Mouse (Mus musculus): ENCODE data around the gene Stk39. TPM values are rescaled to one million over a fixed set of nuclear protein-coding genes. Genes with fewer than 3 reads are reported as not detected.

The Stk39 gene
- total RNA-seq, 1 experiment = 5.0 TPM

DNA sequence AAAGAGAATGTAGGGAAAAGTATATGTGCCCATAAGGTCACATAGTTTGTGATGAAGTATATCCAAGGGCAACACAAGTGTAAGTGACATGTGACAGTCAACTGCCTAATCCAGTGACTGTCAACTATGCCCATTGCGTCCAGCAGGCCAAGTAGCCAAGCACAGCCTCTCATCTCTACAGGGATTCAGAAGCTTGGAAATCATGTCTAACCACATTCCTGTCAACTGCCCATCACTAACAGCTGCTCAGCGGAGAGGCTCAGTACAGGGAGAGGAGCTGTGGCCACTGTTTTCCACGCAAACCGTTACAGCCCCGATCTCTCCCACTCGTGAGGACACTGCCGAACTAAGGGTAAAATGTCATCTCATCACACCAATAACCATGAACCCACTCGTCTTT is 93.7 kb downstream of the Stk39 start:
- Histone ChIP-seq H3K9ac (ENCODE audit: insufficient read depth, low read depth, low read length, poor library complexity, severe bottlenecking) (no peak overlapping the region), H3K4me3 (ENCODE audit: insufficient read depth in 1 of 2, low read depth in 1 of 2, low read length in 2 of 2, poor library complexity in 1 of 2, severe bottlenecking in 1 of 2) (no peak overlapping the region), H3K27ac (ENCODE audit: insufficient read depth, low read depth, low read length, poor library complexity, severe bottlenecking) (no peak overlapping the region), H3K4me1 (ENCODE audit: control insufficient read depth in 2 of 2, insufficient read depth in 2 of 2, low read length in 2 of 2, poor library complexity in 1 of 2) (peaks cover 2 to 12% of the 10 kb centered on the region in 2 experiments; a peak in 1 of 4 replicates), H3K36me3 (ENCODE audit: control insufficient read depth, insufficient read depth, low read length, poor library complexity, severe bottlenecking) (no peaks in the 10 kb centered on the region), H3K9me3 (ENCODE audit: control insufficient read depth, insufficient read depth, low read depth, low read length) (no peaks in the 10 kb centered on the region)
- DNase-seq (ENCODE audit: low read depth, low spot score) = no peak
- in situ Hi-C loops (cut with MboI; ENCODE audit: low sequenced_read_pairs in 2 of 2, unreplicated experiment in 2 of 2) = no loop called here
- TF ChIP-seq ZNF384 (IDR thresholded peaks at IDR 0.05; ENCODE audit: low read depth, low read length) = no peak

DNA sequence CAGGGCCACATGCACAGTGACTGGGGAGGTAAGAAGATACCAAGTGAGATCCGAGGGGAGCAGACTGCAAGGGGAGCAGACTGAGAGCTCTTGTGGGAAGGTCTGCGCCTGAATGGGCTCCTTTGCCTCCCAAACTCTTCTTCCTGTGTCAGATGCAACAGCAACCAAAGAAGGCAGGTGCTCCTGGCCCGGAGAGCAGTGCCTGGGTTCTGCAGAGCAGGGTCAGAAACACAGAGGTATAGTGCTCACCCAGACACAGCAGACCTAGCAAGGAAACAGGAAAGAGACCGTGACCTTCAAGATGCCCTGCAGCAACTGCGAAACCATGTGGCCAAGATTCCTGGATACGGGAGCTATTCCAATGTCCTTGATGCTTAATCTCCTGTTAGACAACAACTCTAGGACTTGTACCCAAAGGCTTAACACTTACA is 94.8 kb downstream of the Stk39 start:
- H3K27ac ChIP-seq (ENCODE audit: insufficient read depth, low read depth, low read length, poor library complexity, severe bottlenecking) = no peak overlapping the region
- DNase-seq (ENCODE audit: low read depth, low spot score) = no peak
- in situ Hi-C loops (cut with MboI; ENCODE audit: low sequenced_read_pairs in 2 of 2, unreplicated experiment in 2 of 2) = no loop called here

DNA sequence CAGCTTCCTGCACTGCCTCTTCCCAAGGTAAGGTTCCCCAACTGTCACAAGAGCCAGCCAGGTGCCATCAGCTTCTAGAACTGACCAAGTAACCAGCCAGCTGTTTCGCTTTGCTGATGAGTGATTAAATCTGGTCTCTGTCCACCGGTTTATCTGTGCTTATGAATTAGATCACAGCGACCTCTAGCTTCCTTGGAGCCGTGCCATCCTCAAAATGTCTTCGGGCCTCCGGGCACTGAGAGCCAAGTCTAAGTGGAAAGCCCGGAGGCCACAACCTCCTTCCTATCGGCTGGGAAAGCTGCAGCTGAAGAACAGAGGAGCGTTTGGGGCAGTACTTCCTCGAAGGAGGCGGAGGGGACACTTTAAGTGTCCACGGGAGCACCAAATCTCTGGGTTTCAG is 95.4 kb downstream of the Stk39 start:
- no peak for DNase-seq (ENCODE audit: low read depth, low spot score)
- Histone ChIP-seq H3K27ac (ENCODE audit: insufficient read depth, low read depth, low read length, poor library complexity, severe bottlenecking) (no peak overlapping the region), H3K9ac (ENCODE audit: insufficient read depth, low read depth, low read length, poor library complexity, severe bottlenecking) (no peak overlapping the region), H3K36me3 (ENCODE audit: control insufficient read depth, insufficient read depth, low read length, poor library complexity, severe bottlenecking) (no peaks in the 10 kb centered on the region), H3K9me3 (ENCODE audit: control insufficient read depth, insufficient read depth, low read depth, low read length) (no peaks in the 10 kb centered on the region), H3K4me3 (ENCODE audit: insufficient read depth in 1 of 2, low read depth in 1 of 2, low read length in 2 of 2, poor library complexity in 1 of 2, severe bottlenecking in 1 of 2) (no peak overlapping the region), H3K4me1 (ENCODE audit: control insufficient read depth in 2 of 2, insufficient read depth in 2 of 2, low read length in 2 of 2, poor library complexity in 1 of 2) (peaks cover 2 to 8% of the 10 kb centered on the region in 2 experiments; a peak in 1 of 4 replicates)
- TF ChIP-seq MAFK (IDR thresholded peaks at IDR 0.05; ENCODE audit: insufficient read depth, low read depth, low read length) = no peak
- TF ChIP-seq HCFC1 (IDR thresholded peaks at IDR 0.05; ENCODE audit: borderline replicate concordance, insufficient read depth, low read length) = no peak
- no peak for TF ChIP-seq ZC3H11A (IDR thresholded peaks at IDR 0.05; ENCODE audit: borderline replicate concordance, low read depth, low read length)
- no peak for TF ChIP-seq CHD2 (IDR thresholded peaks at IDR 0.05; ENCODE audit: low read depth, low read length)
- no peak for TF ChIP-seq ZNF384 (IDR thresholded peaks at IDR 0.05; ENCODE audit: low read depth, low read length)
- in situ Hi-C loops (cut with MboI; ENCODE audit: low sequenced_read_pairs in 2 of 2, unreplicated experiment in 2 of 2) = no loop called here

More for the DNA sequence above, 94.8 kb downstream of the Stk39 start:
- H3K9me3 ChIP-seq (ENCODE audit: control insufficient read depth, insufficient read depth, low read depth, low read length) = no peaks in the 10 kb centered on the region
- H3K4me3 ChIP-seq (ENCODE audit: insufficient read depth in 1 of 2, low read depth in 1 of 2, low read length in 2 of 2, poor library complexity in 1 of 2, severe bottlenecking in 1 of 2) = no peak overlapping the region
- no peaks in the 10 kb centered on the region for H3K36me3 ChIP-seq (ENCODE audit: control insufficient read depth, insufficient read depth, low read length, poor library complexity, severe bottlenecking)
- peaks cover 2 to 10% of the 10 kb centered on the region in 2 experiments; a peak in 1 of 4 replicates for H3K4me1 ChIP-seq (ENCODE audit: control insufficient read depth in 2 of 2, insufficient read depth in 2 of 2, low read length in 2 of 2, poor library complexity in 1 of 2)
- no peak overlapping the region for H3K9ac ChIP-seq (ENCODE audit: insufficient read depth, low read depth, low read length, poor library complexity, severe bottlenecking)
- TF ChIP-seq CHD2 (IDR thresholded peaks at IDR 0.05; ENCODE audit: low read depth, low read length) (no peak), MAFK (IDR thresholded peaks at IDR 0.05; ENCODE audit: insufficient read depth, low read depth, low read length) (no peak), ZNF384 (IDR thresholded peaks at IDR 0.05; ENCODE audit: low read depth, low read length) (no peak), ZC3H11A (IDR thresholded peaks at IDR 0.05; ENCODE audit: borderline replicate concordance, low read depth, low read length) (no peak), HCFC1 (IDR thresholded peaks at IDR 0.05; ENCODE audit: borderline replicate concordance, insufficient read depth, low read length) (no peak)

DNA sequence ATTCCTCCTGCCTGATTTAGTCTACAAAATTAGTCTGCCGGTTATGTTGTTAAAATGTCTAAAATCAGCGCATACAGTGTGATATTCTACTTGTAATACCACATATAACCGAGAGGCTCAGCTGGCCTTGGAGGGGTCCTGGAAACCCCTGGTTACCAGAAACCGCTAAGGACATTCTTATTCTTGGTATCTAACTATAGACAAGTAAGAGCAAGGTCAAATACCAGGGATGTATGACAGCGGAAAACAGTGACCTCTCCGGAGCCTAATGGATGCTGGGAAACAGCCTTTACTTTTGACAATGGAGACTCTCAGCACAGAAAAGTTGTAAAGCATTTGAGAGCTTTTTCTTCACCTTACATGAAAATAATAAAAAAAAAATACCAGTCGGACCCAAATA is 97.9 kb downstream of the Stk39 start:
- DNase-seq (ENCODE audit: low read depth, low spot score) = no peak
- Histone ChIP-seq H3K9me3 (ENCODE audit: control insufficient read depth, insufficient read depth, low read depth, low read length) (no peaks in the 10 kb centered on the region), H3K36me3 (ENCODE audit: control insufficient read depth, insufficient read depth, low read length, poor library complexity, severe bottlenecking) (no peaks in the 10 kb centered on the region), H3K9ac (ENCODE audit: insufficient read depth, low read depth, low read length, poor library complexity, severe bottlenecking) (no peak overlapping the region), H3K4me1 (ENCODE audit: control insufficient read depth in 2 of 2, insufficient read depth in 2 of 2, low read length in 2 of 2, poor library complexity in 1 of 2) (peaks cover 2 to 8% of the 10 kb centered on the region in 2 experiments; a peak in 1 of 4 replicates), H3K4me3 (ENCODE audit: insufficient read depth in 1 of 2, low read depth in 1 of 2, low read length in 2 of 2, poor library complexity in 1 of 2, severe bottlenecking in 1 of 2) (no peak overlapping the region), H3K27ac (ENCODE audit: insufficient read depth, low read depth, low read length, poor library complexity, severe bottlenecking) (no peak overlapping the region)
- TF ChIP-seq MAFK (IDR thresholded peaks at IDR 0.05; ENCODE audit: insufficient read depth, low read depth, low read length) (no peak), CHD2 (IDR thresholded peaks at IDR 0.05; ENCODE audit: low read depth, low read length) (no peak), ZC3H11A (IDR thresholded peaks at IDR 0.05; ENCODE audit: borderline replicate concordance, low read depth, low read length) (no peak), HCFC1 (IDR thresholded peaks at IDR 0.05; ENCODE audit: borderline replicate concordance, insufficient read depth, low read length) (no peak), ZNF384 (IDR thresholded peaks at IDR 0.05; ENCODE audit: low read depth, low read length) (no peak)
- in situ Hi-C loops (cut with MboI; ENCODE audit: low sequenced_read_pairs in 2 of 2, unreplicated experiment in 2 of 2) = no loop called here

DNA sequence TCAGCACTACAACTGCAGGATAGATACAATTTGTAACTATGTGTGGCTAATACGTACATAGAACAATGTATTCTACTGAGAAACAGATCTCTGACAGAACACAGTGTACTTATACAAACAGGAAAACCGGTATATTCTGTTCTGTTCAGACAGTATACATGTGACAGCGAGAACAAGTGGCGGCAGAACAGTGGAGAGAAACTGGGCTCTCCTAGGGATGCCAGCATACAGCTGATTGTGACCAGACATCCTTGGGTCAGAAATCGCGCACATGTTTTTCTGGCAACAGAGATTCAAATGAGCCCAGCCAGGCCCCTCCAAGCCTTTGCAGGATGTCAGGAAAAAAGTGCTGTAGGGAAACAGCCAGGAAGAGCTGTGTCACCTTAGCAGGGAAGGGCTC is 100.2 kb downstream of the Stk39 start:
- TF ChIP-seq HCFC1 (IDR thresholded peaks at IDR 0.05; ENCODE audit: borderline replicate concordance, insufficient read depth, low read length) = no peak
- no peak for TF ChIP-seq MAFK (IDR thresholded peaks at IDR 0.05; ENCODE audit: insufficient read depth, low read depth, low read length)
- Histone ChIP-seq H3K36me3 (ENCODE audit: control insufficient read depth, insufficient read depth, low read length, poor library complexity, severe bottlenecking) (no peaks in the 10 kb centered on the region), H3K4me3 (ENCODE audit: insufficient read depth in 1 of 2, low read depth in 1 of 2, low read length in 2 of 2, poor library complexity in 1 of 2, severe bottlenecking in 1 of 2) (no peak overlapping the region), H3K9ac (ENCODE audit: insufficient read depth, low read depth, low read length, poor library complexity, severe bottlenecking) (no peak overlapping the region), H3K4me1 (ENCODE audit: control insufficient read depth in 2 of 2, insufficient read depth in 2 of 2, low read length in 2 of 2, poor library complexity in 1 of 2) (peaks cover 0 to 6% of the 10 kb centered on the region in 2 experiments; a peak in 2 of 4 replicates), H3K9me3 (ENCODE audit: control insufficient read depth, insufficient read depth, low read depth, low read length) (no peaks in the 10 kb centered on the region), H3K27ac (ENCODE audit: insufficient read depth, low read depth, low read length, poor library complexity, severe bottlenecking) (no peak overlapping the region)
- no peak for DNase-seq (ENCODE audit: low read depth, low spot score)
- in situ Hi-C loops (cut with MboI; ENCODE audit: low sequenced_read_pairs in 2 of 2, unreplicated experiment in 2 of 2) = no loop called here

All from ES-E14 (cell line).